Mouse (Mus musculus) kidney, adult 2 months (tissue): ENCODE measurements around the gene Gps2.

Experiments used
- CTCF ChIP-seq: fragments of 200-500 bp; conservative IDR thresholded peaks from 2 replicates; pipeline ENCODE4 v1.5.1; 2011; ENCODE audit warnings: low read depth, mild to moderate bottlenecking, control low read depth, low read length, moderate library complexity, mixed read lengths; ENCODE audit not compliant: insufficient read depth, insufficient read length
- POLR2A ChIP-seq: fragments of 200-500 bp; IDR thresholded peaks from one replicate; pipeline ENCODE4 v1.6.1; 2011; ENCODE audit warnings: low read depth, low read length, control low read depth

DNA sequence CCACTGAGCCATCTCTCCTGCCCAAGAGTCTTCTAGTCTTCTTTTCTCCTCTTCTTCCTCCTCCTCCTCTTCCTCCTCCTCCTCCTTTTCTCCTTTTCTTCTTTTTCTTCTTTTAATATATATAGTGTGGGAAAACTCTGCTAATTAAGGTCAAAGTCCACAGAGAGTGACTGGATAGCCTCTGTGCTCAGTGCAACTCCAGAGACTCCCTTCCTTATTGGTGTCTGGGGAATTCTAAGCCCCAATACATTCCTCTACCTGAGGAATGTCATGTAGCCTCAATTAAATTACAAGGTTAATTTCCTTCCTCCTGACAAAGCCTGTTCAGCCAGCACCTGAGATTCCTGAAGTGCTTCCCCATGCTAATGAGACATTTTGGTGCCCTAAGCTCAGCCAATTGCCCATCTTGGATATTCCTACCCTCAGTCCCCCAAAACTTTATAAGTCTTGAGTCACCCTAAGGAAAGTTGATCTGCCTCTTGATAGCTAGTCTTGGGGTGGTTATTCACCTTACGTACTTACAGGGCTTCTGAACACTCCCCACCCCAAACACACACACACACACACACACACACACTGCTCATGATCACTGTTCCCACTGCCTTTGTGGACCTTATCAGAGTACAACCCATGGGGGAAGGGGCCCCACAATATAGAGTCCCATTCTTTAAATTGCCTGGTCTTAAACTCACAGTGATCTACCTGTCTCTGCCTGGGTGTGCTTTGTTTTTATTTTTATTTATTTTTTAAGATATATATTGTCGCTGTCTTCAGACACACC is 43.2 kb upstream of the Gps2 start:
- no peak for TF ChIP-seq CTCF
- TF ChIP-seq POLR2A: no peak
